Mouse (Mus musculus) CH12.LX (cell line): ENCODE data around the gene Cebpzos. TPM values are rescaled to one million over a fixed set of nuclear protein-coding genes. Genes with fewer than 3 reads are reported as not detected.
A peak's percentile ranks its signal among the peaks of the same experiment; 100 is the strongest.

Source experiments
- DNase-seq: peaks from one replicate; pipeline ENCODE4 v3.0.0-alpha.2; 2013; ENCODE audit errors: extremely low read depth
- H3K27ac ChIP-seq: 2 replicates; pipeline ENCODE4 v1.5.1; 2012; ENCODE audit warnings: low read depth, mild to moderate bottlenecking, control low read depth, moderate library complexity; ENCODE audit not compliant: insufficient read depth
- H3K27me3 ChIP-seq: replicated peaks from 2 replicates; pipeline ENCODE3; 2012; ENCODE audit warnings: inconsistent platforms
- H3K36me3 ChIP-seq, 2 experiments: replicated peaks in 1 of 2; 2 replicates each; pipeline versions ENCODE3 to v1.6.1; 2012; ENCODE audit warnings: inconsistent platforms in 1 of 2, low read length in 1 of 2, mild to moderate bottlenecking in 1 of 2, mixed read lengths in 1 of 2, moderate library complexity in 1 of 2; ENCODE audit not compliant: control insufficient read depth in 1 of 2, insufficient read depth in 1 of 2
- H3K4me1 ChIP-seq, 2 experiments: 2 replicates each; pipeline ENCODE4 v1.6.1; 2012; ENCODE audit warnings: inconsistent platforms in 1 of 2, moderate library complexity in 1 of 2; ENCODE audit not compliant: insufficient read depth in 2 of 2, control insufficient read depth in 1 of 2
- H3K4me2 ChIP-seq: 2 replicates; pipeline ENCODE4 v1.6.1; 2012; ENCODE audit warnings: low read depth, mild to moderate bottlenecking, control low read depth; ENCODE audit not compliant: poor library complexity, insufficient read depth, severe bottlenecking
- H3K4me3 ChIP-seq, 3 experiments: fragments of 150-350 bp in 1 of 3; sonication (generic) in 1 of 3; replicated peaks in 1 of 3; 2 replicates each; pipeline versions ENCODE3 to v1.5.1; 2011 to 2012; ENCODE audit warnings: low read depth in 2 of 3, low read length in 2 of 3, mild to moderate bottlenecking in 2 of 3, moderate library complexity in 2 of 3, control low read depth in 1 of 3, improper control_type of control experiment in 1 of 3, inconsistent platforms in 1 of 3, mixed read lengths in 1 of 3; ENCODE audit not compliant: poor library complexity in 1 of 3
- H3K79me2 ChIP-seq: replicated peaks from 2 replicates; pipeline ENCODE4 v1.6.1; 2012; ENCODE audit warnings: mild to moderate bottlenecking, moderate library complexity; ENCODE audit not compliant: control insufficient read depth, poor library complexity, insufficient read depth, severe bottlenecking; ENCODE audit errors: extremely low read depth
- H3K9ac ChIP-seq: 2 replicates; pipeline ENCODE4 v1.6.1; 2012; ENCODE audit warnings: low read depth, mild to moderate bottlenecking, control low read depth, moderate library complexity; ENCODE audit not compliant: insufficient read depth
- H3K9me3 ChIP-seq: replicated peaks from 2 replicates; pipeline ENCODE3; 2012; ENCODE audit warnings: low read length, inconsistent platforms, mixed read lengths
- BHLHE40 ChIP-seq: IDR thresholded peaks from 2 replicates; pipeline ENCODE4 v1.6.1; 2011; ENCODE audit warnings: mild to moderate bottlenecking, low read depth, low read length, improper control_type of control experiment
- E2F4 ChIP-seq: IDR thresholded peaks from 2 replicates; pipeline ENCODE4 v1.6.1; 2011; ENCODE audit warnings: low read depth, low read length, improper control_type of control experiment; ENCODE audit not compliant: insufficient replicate concordance
- MEF2A ChIP-seq: IDR thresholded peaks from 2 replicates; pipeline ENCODE4 v1.6.1; 2014; ENCODE audit warnings: low read depth, mild to moderate bottlenecking, inconsistent platforms, low read length, improper control_type of control experiment, borderline replicate concordance
- MXI1 ChIP-seq: IDR thresholded peaks from 2 replicates; pipeline ENCODE4 v1.6.1; 2011; ENCODE audit warnings: mild to moderate bottlenecking, low read depth, low read length, improper control_type of control experiment
- MYC ChIP-seq: IDR thresholded peaks from 2 replicates; pipeline ENCODE4 v1.6.1; 2011; ENCODE audit warnings: low read depth, mild to moderate bottlenecking, improper control_type of control experiment, low read length
- NELFE ChIP-seq: IDR thresholded peaks from 2 replicates; pipeline ENCODE4 v1.6.1; 2011; ENCODE audit warnings: low read depth, low read length, improper control_type of control experiment
- POLR2A ChIP-seq: IDR thresholded peaks from 2 replicates; pipeline ENCODE4 v1.6.1; 2011; ENCODE audit warnings: low read depth, mild to moderate bottlenecking, improper control_type of control experiment, low read length
- SIN3A ChIP-seq: IDR thresholded peaks from 2 replicates; pipeline ENCODE4 v1.6.1; 2012; ENCODE audit warnings: low read length, improper control_type of control experiment, inconsistent platforms
- SMC3 ChIP-seq: IDR thresholded peaks from 2 replicates; pipeline ENCODE4 v1.6.1; 2011; ENCODE audit warnings: low read depth, low read length, improper control_type of control experiment
- TBP ChIP-seq: conservative IDR thresholded peaks from 2 replicates; pipeline ENCODE4 v1.6.1; 2011; ENCODE audit warnings: low read depth, low read length, improper control_type of control experiment
- USF2 ChIP-seq: conservative IDR thresholded peaks from 2 replicates; pipeline ENCODE4 v1.6.1; 2011; ENCODE audit warnings: low read depth, low read length, improper control_type of control experiment
- ZNF384 ChIP-seq: IDR thresholded peaks from 2 replicates; pipeline ENCODE4 v1.6.1; 2012; ENCODE audit warnings: low read depth, low read length, improper control_type of control experiment, inconsistent platforms
- dilution Hi-C: fragments of 300-500 bp; cut with MboI; formaldehyde crosslinking; loops from 2 replicates; pipeline ENCODE4 v1.14.3; 2020; ENCODE audit warnings: low sequenced_read_pairs; ENCODE audit not compliant: extremely low pct_unique_long_range_greater_than_20kb, extremely low pct_ligation_motif_present
- in situ Hi-C: fragments of 300-500 bp; cut with MboI; formaldehyde crosslinking; loops from 3 replicates; pipeline ENCODE4 v1.14.3; 2019; ENCODE audit warnings: low sequenced_read_pairs, low pct_ligation_motif_present, low pct_unique_long_range_greater_than_20kb, mixed read lengths
- polyA plus RNA-seq: library from polyadenylated mRNA; unstranded; fragments of >175 nt; gene quantifications from 2 replicates; pipeline ENCODE4 v1.2.1, GENCODE M21; 2012; ENCODE audit warnings: low read depth; ENCODE audit not compliant: insufficient read length
- total RNA-seq, 2 experiments: library from RNA; depleted of rRNA; stranded (reverse); fragments of 300-350 nt in 1 of 2; fragments of >200 nt in 1 of 2; gene quantifications; 2 replicates each; pipeline ENCODE4 v1.2.3; 2012 to 2014

The Cebpzos gene
- total and polyA plus RNA-seq, 3 experiments: 29.9 to 63.7 (median 34.8) TPM

GRCm38 (mm10) chr17:78915772-78916171, 528 bp upstream of the Cebpzos start:
- H3K4me2 ChIP-seq: peak overlapping the region; percentile 76
- peaks cover 23 to 28% of the 10 kb centered on the region in 2 experiments for H3K36me3 ChIP-seq
- in situ Hi-C loops: loop anchor here (5.0 kb wide), 1 partner anchor 33 kb away; the partner anchor contains the start of gene Eif2ak2
- H3K27ac ChIP-seq: peak overlapping the region; percentile 56; the same call in 1 of the 2 replicates
- H3K9ac ChIP-seq: peak overlapping the region; percentile 76
- H3K9me3 ChIP-seq: no peaks in the 10 kb centered on the region
- H3K79me2 ChIP-seq: no peaks in the 10 kb centered on the region
- no peaks in the 10 kb centered on the region for H3K27me3 ChIP-seq
- DNase-seq: no peak
- dilution Hi-C loops: no loop called here
- H3K4me3 ChIP-seq: peak overlapping the region; percentile 74 to 91 (median 84)
- TF ChIP-seq MYC (0 out of 2 replicates have a peak, but pooled peaks have one; percentile 10), MEF2A (no peak), POLR2A (no peak), SIN3A (peak; percentile 3; the same call in 1 of the 2 replicates), E2F4 (no peak)
- H3K4me1 ChIP-seq: peaks cover 2 to 17% of the 10 kb centered on the region in 2 experiments; a peak in 2 of 4 replicates

- no peak for DNase-seq
- Histone ChIP-seq H3K27me3 (no peaks in the 10 kb centered on the region), H3K9ac (peak overlapping the region; percentile 76), H3K4me1 (peaks cover 2 to 17% of the 10 kb centered on the region in 2 experiments; a peak in 2 of 4 replicates), H3K9me3 (no peaks in the 10 kb centered on the region), H3K4me3 (peak overlapping the region; percentile 74 to 91 (median 84)), H3K27ac (peak overlapping the region; percentile 56; the same call in 1 of the 2 replicates), H3K79me2 (no peaks in the 10 kb centered on the region), H3K36me3 (peaks cover 32 to 38% of the 10 kb centered on the region in 2 experiments), H3K4me2 (peak overlapping the region; percentile 74)
- in situ Hi-C loops: loop anchor here (5.0 kb wide), 1 partner anchor 35 kb away; the partner anchor contains the start of gene Eif2ak2
- dilution Hi-C loops: no loop called here
- TF ChIP-seq TBP: 0 out of 2 replicates have a peak, but pooled peaks have one; percentile 3
- TF ChIP-seq ZNF384: no peak
- TF ChIP-seq SMC3: no peak
- peak; percentile 2; the same call in 1 of the 2 replicates for TF ChIP-seq MXI1
- TF ChIP-seq BHLHE40: no peak
- 0 out of 2 replicates have a peak, but pooled peaks have one; percentile 11 for TF ChIP-seq SIN3A
- TF ChIP-seq USF2: no peak
- TF ChIP-seq NELFE: no peak
Measured at GRCm38 (mm10) chr17:78916899-78917298, 599 bp downstream of the Cebpzos start.

- H3K27me3 ChIP-seq: no peaks in the 10 kb centered on the region
Measured at GRCm38 (mm10) chr17:78917696-78918095, 1.4 kb downstream of the Cebpzos start.

More at GRCm38 (mm10) chr17:78917696-78918095, 1.4 kb downstream of the Cebpzos start:
- peaks cover 2 to 17% of the 10 kb centered on the region in 2 experiments; a peak in 2 of 4 replicates for H3K4me1 ChIP-seq
- no peak for TF ChIP-seq SMC3
- TF ChIP-seq, all 38 proteins: peak for 0
- Histone ChIP-seq H3K9me3 (no peaks in the 10 kb centered on the region), H3K36me3 (peaks cover 39 to 46% of the 10 kb centered on the region in 2 experiments), H3K9ac (no peak overlapping the region), H3K4me3 (no peak overlapping the region), H3K4me2 (no peak overlapping the region), H3K79me2 (no peaks in the 10 kb centered on the region), H3K27ac (no peak overlapping the region)
- dilution Hi-C loops (no loop called here), in situ Hi-C loops (loop anchor here (5.0 kb wide), 1 partner anchor 35 kb away; the partner anchor contains the start of gene Eif2ak2)
- DNase-seq: no peak
